Mouse (Mus musculus) stomach, postnatal 0 days (tissue): Measurements from ENCODE around the gene Ndufaf1. TPM values are rescaled to one million over a fixed set of nuclear protein-coding genes. Genes with fewer than 3 reads are reported as not detected.
A peak's percentile ranks its signal among the peaks of the same experiment; 100 is the strongest.

Experiments
- ATAC-seq: fragments of 200-750 bp; cut with Nextera tagmentation; 2 replicates; pipeline ENCODE4 v1.8.0; 2017; ENCODE audit not compliant: low FRiP score, low TSS enrichment
- DNase-seq: peaks from one replicate; pipeline ENCODE4 v3.0.0-alpha.2; 2016; ENCODE audit warnings: low spot score
- H3K27ac ChIP-seq: fragments of 300-500 bp; sonication (generic); replicated peaks from 2 replicates; pipeline ENCODE4 v1.5.1; 2014; ENCODE audit warnings: mild to moderate bottlenecking, control low read depth
- H3K27me3 ChIP-seq: fragments of 300-500 bp; sonication (generic); 2 replicates; pipeline ENCODE4 v1.6.1; 2014; ENCODE audit warnings: low read length; ENCODE audit not compliant: control insufficient read depth, insufficient read depth
- H3K36me3 ChIP-seq: fragments of 300-500 bp; sonication (generic); 2 replicates; pipeline ENCODE4 v1.6.1; 2014; ENCODE audit warnings: low read length, mixed read lengths; ENCODE audit not compliant: control insufficient read depth, insufficient read depth
- H3K4me1 ChIP-seq: fragments of 300-500 bp; sonication (generic); replicated peaks from 2 replicates; pipeline ENCODE4 v1.6.1; 2014; ENCODE audit warnings: antibody characterized with exemption; ENCODE audit not compliant: control insufficient read depth, insufficient read depth
- H3K4me2 ChIP-seq: fragments of 300-500 bp; sonication (generic); replicated peaks from 2 replicates; pipeline ENCODE4 v1.6.1; 2014; ENCODE audit warnings: low read depth, mild to moderate bottlenecking, control low read depth, moderate library complexity
- H3K4me3 ChIP-seq: fragments of 300-500 bp; sonication (generic); 2 replicates; pipeline ENCODE4 v1.5.1; 2014; ENCODE audit warnings: low read depth, low read length, control low read depth
- H3K9ac ChIP-seq: fragments of 300-500 bp; sonication (generic); 2 replicates; pipeline ENCODE4 v1.6.1; 2014; ENCODE audit warnings: mild to moderate bottlenecking, low read length, control low read depth, mixed read lengths
- H3K9me3 ChIP-seq: fragments of 300-500 bp; sonication (generic); 2 replicates; pipeline ENCODE4 v1.6.1; 2016; ENCODE audit warnings: low read length; ENCODE audit not compliant: control insufficient read depth
- CTCF ChIP-seq: IDR thresholded peaks from 2 replicates; pipeline ENCODE4 v1.5.1; 2016; ENCODE audit warnings: antibody characterized with exemption, low read depth, mild to moderate bottlenecking, moderate library complexity
- EP300 ChIP-seq: optimal IDR thresholded peaks from 2 replicates; pipeline ENCODE3; 2016; ENCODE audit warnings: antibody characterized with exemption
- WGBS: fragments of 180-500 bp; shearing (Covaris S2); extraction: QIAGEN DNeasy Blood & Tissue Kit; methylation state at CpG from one replicate; pipeline ENCODE4 v1.1.7; 2014; 5-methylcytosine and 5-hydroxymethylcytosine counted together
- polyA plus RNA-seq: library from polyadenylated mRNA; unstranded; fragments of >200 nt; fragmentation: Nextera tagmentation; extraction: Ambion mirVana; gene quantifications from 2 replicates; pipeline ENCODE4 v1.2.1, GENCODE M21; 2015

Gene Ndufaf1
- polyA plus RNA-seq, result 28.0 and 28.6 TPM in 2 replicates

DNA sequence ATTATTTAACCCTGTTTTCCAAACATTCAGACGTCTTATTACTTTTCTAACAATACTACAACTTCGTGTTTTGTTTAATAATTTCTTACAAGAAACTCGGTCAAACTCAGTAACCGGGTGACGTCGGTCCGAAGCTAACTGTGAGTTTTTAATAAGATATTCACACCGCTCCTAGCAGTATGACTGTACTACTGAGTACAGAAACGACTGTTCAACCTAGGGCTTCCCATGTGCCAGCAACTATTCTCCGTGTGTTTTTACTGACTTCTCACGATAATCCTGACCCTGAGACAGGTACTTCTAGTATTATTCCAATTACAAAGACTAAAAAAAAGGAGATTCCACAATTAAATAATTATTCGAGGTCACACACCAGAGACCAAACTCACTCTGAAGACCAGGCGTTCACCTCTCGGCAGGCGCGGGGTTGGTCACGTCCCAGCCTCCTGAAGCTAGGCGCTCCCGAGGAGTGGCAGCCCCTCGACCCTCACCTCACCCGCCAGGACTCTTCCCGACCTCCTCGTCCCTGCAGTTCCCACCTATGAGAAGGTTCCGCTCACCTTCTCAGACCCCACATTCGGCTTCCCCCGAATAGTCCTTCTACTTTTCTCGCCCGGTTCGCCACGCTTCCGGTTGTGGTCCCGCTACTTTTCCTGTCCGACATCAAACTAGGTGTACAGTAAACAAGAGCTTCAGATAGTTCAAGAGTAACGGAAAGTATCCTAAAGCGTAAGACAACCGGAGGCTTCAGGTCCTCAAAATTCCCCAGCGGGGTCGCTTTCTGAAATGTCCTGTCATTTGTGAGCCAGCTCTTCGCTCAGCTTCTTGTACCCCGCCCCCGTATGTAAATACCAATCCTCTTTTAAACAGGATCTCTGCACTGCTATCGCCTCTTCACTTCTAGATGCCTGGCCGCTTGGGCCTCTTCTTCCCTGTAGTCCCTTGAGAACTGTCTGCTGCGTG, at the start of gene Ndufaf1:
Gene Ndufaf1 (minus strand): TSS at position 608 of the 963 bp plus-strand sequence.
- TF ChIP-seq CTCF, result no peak
- no peak for TF ChIP-seq EP300
- peak within 1 kb of the TSS; percentile 70 for H3K4me3 ChIP-seq
- DNase-seq, result peak; percentile 78
- H3K36me3 ChIP-seq, result 0 out of 2 replicates have a peak, but pooled peaks cover 4% of the 10 kb centered on the region
- no peaks in the 10 kb centered on the region for H3K9me3 ChIP-seq
- H3K4me2 ChIP-seq, result peak within 1 kb of the TSS; percentile 83
- 1% methylated on average over 44 of the region's 44 CpGs for WGBS
- H3K27ac ChIP-seq, result no peak within 1 kb of the TSS
- H3K9ac ChIP-seq, result peak within 1 kb of the TSS; percentile 78
- no peaks in the 10 kb centered on the region for H3K27me3 ChIP-seq
- ATAC-seq, result peak; percentile 77
- no peaks in the 10 kb centered on the region; the same call in 1 of the 2 replicates for H3K4me1 ChIP-seq

DNA sequence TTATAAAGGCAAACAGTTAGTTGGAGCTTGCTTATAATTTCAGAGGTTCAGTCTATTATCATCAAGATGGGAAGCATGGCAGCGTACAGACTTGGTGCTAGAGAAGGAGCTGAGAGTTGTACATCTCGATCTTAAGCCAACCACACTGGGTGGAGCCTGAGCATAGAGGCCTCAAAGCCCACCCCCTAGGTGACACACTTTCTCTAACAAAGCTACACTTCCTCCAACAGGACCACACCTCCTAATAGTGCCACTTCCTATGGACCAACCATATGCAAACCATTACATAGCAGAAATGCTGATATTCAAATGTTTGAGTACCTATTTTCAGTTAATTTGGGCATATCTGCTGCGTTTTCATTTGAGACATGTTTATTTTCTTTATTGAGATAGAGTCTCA, 47.4 kb upstream of the Ndufaf1 start:
- Histone ChIP-seq H3K27me3 (no peaks in the 10 kb centered on the region), H3K27ac (no peak overlapping the region), H3K4me3 (no peak overlapping the region), H3K9me3 (no peaks in the 10 kb centered on the region), H3K4me2 (no peak overlapping the region), H3K4me1 (no peaks in the 10 kb centered on the region), H3K9ac (no peak overlapping the region), H3K36me3 (peaks cover 4% of the 10 kb centered on the region)
- ATAC-seq (no peak), DNase-seq (no peak)
- WGBS, result 90% methylated on average over 3 of the region's 3 CpGs
- TF ChIP-seq CTCF (no peak), EP300 (no peak)

DNA sequence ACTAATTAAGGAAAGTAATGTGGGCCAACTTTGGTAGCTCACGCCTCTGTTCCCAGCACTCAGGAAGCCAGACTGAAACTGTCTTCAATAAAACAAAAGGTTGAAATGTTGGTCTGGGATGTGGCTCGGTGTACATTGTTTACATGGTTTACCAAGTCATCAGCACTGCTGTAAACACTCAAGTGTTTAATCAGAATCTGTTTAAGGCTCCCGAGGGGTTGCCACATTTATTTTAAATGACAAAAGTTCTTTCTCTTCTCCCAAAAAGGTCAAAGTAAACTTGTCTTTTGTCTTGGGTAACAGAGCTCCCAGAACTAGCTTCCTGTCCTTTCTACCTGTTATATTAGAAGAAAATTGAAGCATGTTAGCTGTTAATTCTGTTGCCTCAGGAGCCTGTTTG, 45.0 kb upstream of the Ndufaf1 start:
- no peak for ATAC-seq
- Histone ChIP-seq H3K27me3 (no peaks in the 10 kb centered on the region), H3K9me3 (no peaks in the 10 kb centered on the region), H3K9ac (no peak overlapping the region), H3K36me3 (peaks cover 4% of the 10 kb centered on the region), H3K4me3 (no peak overlapping the region), H3K27ac (no peak overlapping the region), H3K4me1 (no peaks in the 10 kb centered on the region), H3K4me2 (no peak overlapping the region)
- WGBS, result 80% methylated on average over 3 of the region's 3 CpGs
- DNase-seq, result no peak
- no peak for TF ChIP-seq EP300
- TF ChIP-seq CTCF, result no peak

DNA sequence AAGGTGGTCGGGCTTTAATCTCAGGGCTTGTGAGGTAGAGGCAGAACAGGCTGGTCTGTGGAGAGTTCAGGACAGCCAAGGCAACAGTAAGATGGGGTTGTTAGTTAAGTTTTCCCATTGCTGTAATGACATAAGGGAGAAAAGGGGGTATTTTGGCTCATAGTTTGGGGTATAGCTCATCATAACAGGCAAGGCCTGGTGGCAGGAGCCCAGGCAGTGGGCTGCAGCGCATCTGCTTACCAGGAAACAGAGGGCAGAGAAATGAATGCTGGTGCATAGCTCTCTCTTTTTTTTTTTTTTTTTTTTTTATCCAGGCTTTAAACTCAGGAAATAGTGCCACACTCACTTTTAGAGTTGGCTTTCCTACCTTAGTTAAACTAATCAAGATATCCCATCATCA, 40.5 kb upstream of the Ndufaf1 start:
- H3K9ac ChIP-seq, result no peak overlapping the region
- DNase-seq (no peak), ATAC-seq (no peak)
- H3K4me1 ChIP-seq, result no peaks in the 10 kb centered on the region
- H3K36me3 ChIP-seq, result no peaks in the 10 kb centered on the region; the same call in 1 of the 2 replicates
- no peak overlapping the region for H3K4me3 ChIP-seq
- no peak overlapping the region for H3K4me2 ChIP-seq
- H3K27ac ChIP-seq, result no peak overlapping the region
- TF ChIP-seq EP300 (no peak), CTCF (no peak)
- 89% methylated on average over 2 of the region's 2 CpGs for WGBS
- no peaks in the 10 kb centered on the region for H3K9me3 ChIP-seq
- H3K27me3 ChIP-seq, result no peaks in the 10 kb centered on the region

DNA sequence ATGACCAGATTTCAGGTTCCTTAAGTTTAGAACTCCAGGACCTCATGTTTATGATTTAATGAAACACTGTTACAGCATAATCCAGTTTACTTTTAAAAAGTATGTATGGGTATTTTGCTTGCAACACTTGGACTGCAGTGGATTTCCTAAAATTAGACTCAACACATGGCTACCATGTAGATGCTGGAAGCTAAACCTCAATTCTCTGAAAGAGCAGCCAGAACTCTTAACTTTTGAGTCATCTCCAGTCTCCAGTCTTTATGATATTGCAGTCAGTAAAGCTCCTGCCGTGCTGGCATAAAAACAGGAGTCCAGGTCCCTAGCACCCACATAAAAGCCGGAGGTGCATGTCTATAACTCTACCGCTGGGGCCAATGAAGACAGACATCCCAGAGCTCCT, 37.3 kb upstream of the Ndufaf1 start:
- no peaks in the 10 kb centered on the region; the same call in 1 of the 2 replicates for H3K36me3 ChIP-seq
- no peak for ATAC-seq
- no peak overlapping the region for H3K27ac ChIP-seq
- DNase-seq, result no peak
- H3K4me2 ChIP-seq, result no peak overlapping the region
- H3K27me3 ChIP-seq, result no peaks in the 10 kb centered on the region
- no peaks in the 10 kb centered on the region for H3K9me3 ChIP-seq
- no peaks in the 10 kb centered on the region for H3K4me1 ChIP-seq
- no peak for TF ChIP-seq EP300
- TF ChIP-seq CTCF, result no peak
- 95% methylated on average over 3 of the region's 3 CpGs for WGBS
- no peak overlapping the region for H3K9ac ChIP-seq
- H3K4me3 ChIP-seq, result no peak overlapping the region

DNA sequence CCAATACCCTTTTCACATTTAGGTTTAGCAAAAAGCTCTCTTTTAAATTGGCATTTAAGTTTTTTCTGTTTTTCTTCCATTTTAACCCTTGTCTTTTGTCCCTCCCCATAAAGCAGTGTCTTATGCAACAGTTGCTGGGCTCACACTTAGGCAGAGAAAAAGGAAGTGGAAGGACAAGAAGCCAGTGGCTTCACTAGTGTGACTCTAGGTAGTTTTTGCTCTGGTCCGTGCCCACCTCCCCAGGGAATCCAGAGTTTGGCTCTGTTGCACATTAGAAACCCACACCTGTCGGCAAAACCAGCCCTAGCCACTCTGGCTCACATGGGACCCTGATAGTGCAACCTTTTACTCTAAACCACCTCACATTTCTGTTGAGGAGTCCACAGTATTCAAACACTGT, 35.8 kb upstream of the Ndufaf1 start:
- Histone ChIP-seq H3K27me3 (no peaks in the 10 kb centered on the region), H3K36me3 (peaks cover 2% of the 10 kb centered on the region; the same call in 1 of the 2 replicates), H3K9me3 (no peaks in the 10 kb centered on the region), H3K4me3 (no peak overlapping the region), H3K27ac (no peak overlapping the region), H3K9ac (no peak overlapping the region), H3K4me1 (no peaks in the 10 kb centered on the region), H3K4me2 (no peak overlapping the region)
- TF ChIP-seq CTCF (no peak), EP300 (no peak)
- WGBS, result 87% methylated on average over 2 of the region's 2 CpGs
- DNase-seq (no peak), ATAC-seq (no peak)
